Mouse (Mus musculus) bone marrow macrophage, adult 2 months (primary cell): ENCODE results near the gene Cdk5r2.

Experiments
- CTCF ChIP-seq: IDR thresholded peaks from 2 replicates; pipeline ENCODE4 v1.5.1; 2012; ENCODE audit warnings: low read depth, mild to moderate bottlenecking, low read length, moderate library complexity
- POLR2A ChIP-seq: IDR thresholded peaks from 2 replicates; pipeline ENCODE4 v1.6.1; 2012; ENCODE audit warnings: mild to moderate bottlenecking, low read depth, low read length, borderline replicate concordance

DNA sequence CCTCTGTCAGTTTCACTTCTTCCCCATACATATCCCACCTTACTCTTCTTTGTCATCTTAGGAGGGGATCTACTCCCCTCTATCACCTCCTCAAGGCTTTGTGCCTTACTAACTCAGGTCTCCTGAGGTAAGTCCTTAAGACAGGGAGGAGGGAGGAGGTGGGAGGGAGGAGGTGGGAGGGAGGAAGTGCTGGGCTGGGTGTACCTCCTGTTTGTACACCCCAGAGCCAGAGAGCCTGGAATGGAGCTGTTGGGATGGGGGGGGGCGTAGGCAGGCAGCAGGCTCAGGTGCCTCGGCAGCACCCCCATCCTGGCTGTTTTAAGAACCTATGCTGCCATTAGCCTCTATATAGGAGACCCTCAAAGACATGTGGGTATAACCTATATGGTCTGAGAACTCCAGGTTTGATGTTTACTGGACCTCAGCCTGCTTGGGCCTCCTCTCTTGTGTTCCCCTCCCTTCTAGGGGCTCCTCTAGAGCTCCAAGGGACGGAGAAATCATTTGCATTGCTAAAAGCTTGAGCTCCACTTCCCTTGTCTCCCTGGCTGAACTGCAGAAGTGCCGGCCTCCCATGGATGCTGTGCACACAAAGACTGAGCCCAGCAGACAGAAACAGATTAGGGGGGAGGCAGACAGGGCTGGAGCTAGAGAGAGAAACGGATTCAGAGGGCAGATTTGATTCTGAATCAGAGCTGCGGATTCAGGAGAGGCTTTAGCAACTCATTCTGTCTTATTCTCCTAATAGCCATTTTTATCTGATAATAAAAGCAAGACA lies 3.5 kb upstream of the Cdk5r2 start:
- TF ChIP-seq CTCF (no peak), POLR2A (no peak)
